Mouse (Mus musculus) lung, postnatal 0 days (tissue): ENCODE measurements around the gene Slc45a3.

Experiments used
- CTCF ChIP-seq: IDR thresholded peaks from 2 replicates; pipeline ENCODE4 v1.5.1; 2016; ENCODE audit warnings: antibody characterized with exemption, mild to moderate bottlenecking
- EP300 ChIP-seq: IDR thresholded peaks from 2 replicates; pipeline ENCODE4 v1.6.1; 2016; ENCODE audit warnings: antibody characterized with exemption, mild to moderate bottlenecking, control low read depth

GRCm38 (mm10) chr1:131990083-131990760 is 27.5 kb downstream of the Slc45a3 start:
- no peak for TF ChIP-seq CTCF
- TF ChIP-seq EP300: no peak
